Mouse (Mus musculus): ENCODE data around the gene Zfp704.
A peak's percentile ranks its signal among the peaks of the same experiment; 100 is the strongest.

The Zfp704 gene

DNA sequence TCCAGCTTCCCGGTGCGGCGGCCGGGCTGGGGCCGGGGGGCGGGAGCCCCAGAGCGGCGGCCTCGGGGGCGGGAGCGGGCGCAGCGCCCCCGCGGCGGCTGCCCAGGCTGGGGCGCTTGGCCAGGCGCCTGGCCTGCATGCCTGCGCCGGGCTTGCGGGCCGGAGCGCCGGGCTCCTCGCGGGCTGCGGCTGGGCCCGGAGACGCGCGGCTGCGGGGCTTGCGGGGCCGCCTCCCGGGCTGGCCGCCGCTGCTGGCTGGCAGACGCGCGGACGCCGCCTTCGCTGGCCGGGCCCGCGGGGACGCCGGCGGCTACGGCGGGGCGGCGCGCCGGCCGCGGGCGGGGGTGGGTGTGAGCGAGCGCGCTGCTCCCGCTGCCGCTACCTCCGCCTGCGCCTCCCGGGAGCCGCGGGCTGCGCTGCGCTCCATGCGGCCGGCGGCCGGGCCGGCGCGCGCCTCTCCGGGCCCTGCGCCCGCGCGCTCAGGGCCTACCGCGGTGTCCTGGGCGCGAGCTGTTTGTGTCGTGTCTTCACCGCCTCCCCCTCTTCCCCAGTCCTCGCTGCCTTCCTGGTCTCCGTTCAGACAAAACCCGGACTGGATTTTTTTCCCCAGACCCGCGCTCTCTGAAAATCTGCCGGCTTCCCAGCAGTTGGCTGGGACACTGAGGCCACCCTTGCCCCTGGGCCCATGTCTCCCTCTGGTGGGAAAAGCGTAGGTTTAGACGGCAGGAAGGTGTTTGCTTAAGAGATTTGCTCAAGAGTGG, at the start of gene Zfp704:
Zfp704 (minus strand) TSS at position 505 of the 761 bp plus-strand sequence.
- DNase-seq (ENCODE audit: low spot score): peak; percentile 76

DNA sequence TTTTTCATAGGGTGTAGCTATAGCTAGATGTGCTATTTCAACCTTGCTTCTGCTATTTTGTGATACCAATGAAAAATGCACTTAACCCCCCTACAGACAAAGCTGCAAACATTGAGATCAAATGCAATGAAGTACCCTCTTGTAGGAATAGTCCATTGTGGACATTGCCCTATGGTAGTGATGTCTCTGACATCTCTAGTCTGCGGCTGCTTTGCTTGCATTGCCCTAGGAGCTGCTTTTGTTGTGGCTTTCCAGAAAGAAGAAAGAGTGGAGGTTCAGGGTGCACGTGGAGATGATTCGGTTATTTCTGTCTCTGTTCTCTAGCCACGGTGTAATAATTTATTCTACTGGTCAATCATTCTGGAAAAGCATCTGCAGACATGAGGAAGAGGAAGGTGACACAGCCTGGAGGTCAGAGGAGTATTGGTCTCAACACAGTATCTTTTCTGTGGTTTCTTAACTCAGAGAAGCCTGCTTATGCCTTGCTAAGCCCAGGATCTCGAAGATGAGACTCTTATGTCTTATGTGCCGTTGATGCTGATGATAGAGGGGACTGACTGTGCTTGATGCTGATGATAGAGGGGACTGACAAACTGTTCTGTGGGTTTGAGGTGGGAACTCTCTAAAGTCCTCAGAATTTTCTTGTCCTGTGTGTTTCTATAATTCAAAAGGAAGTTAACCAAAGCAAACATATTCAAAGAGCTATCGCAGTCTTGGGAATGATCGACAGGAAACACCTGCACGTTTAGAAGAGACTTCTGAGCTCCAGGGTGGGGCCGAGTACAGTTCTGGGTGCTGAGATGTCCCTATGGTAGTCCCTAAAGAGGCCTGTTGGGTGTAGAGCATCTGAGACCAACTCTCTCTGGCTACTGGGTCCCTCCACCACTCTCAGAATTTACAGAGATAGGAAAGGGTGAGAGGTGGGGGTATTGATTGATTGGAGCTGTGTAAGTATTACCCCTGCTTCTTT, 23.4 kb upstream of the Zfp704 start:
- DNase-seq (ENCODE audit: low spot score): no peak

- no peak for DNase-seq (ENCODE audit: low spot score)
These were observed 20.1 kb upstream of the Zfp704 start for GRCm38 (mm10) chr3:9629951-9630350.

GRCm38 (mm10) chr3:9628041-9628440, 18.2 kb upstream of the Zfp704 start:
- no peak for DNase-seq (ENCODE audit: low spot score)

- DNase-seq (ENCODE audit: low spot score): no peak
These were observed 16.3 kb upstream of the Zfp704 start for GRCm38 (mm10) chr3:9626149-9626548.

GRCm38 (mm10) chr3:9620611-9621010, 10.7 kb upstream of the Zfp704 start:
- no peak for DNase-seq (ENCODE audit: low spot score)

GRCm38 (mm10) chr3:9619562-9620275, 9.8 kb upstream of the Zfp704 start:
- DNase-seq (ENCODE audit: low spot score): no peak

DNA sequence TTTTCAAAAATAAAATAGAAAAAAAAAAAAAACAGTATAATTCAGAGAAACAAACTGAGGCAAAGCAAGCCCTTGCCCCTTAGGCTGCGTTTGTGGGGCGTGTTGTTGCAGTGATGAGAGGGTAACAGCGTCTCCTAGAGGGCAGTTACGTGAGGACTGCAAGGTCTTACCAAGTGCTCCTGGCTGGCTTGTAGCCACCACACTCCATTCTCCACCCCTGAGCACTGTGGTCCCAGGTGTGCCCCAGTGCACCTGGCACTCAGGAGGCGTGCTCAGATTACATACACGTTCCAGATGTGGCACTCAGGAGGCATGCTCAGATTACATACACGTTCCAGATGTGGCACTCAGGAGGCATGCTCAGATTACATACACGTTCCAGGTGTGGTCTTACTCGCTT, 7.2 kb upstream of the Zfp704 start:
- DNase-seq (ENCODE audit: low spot score): no peak

DNA sequence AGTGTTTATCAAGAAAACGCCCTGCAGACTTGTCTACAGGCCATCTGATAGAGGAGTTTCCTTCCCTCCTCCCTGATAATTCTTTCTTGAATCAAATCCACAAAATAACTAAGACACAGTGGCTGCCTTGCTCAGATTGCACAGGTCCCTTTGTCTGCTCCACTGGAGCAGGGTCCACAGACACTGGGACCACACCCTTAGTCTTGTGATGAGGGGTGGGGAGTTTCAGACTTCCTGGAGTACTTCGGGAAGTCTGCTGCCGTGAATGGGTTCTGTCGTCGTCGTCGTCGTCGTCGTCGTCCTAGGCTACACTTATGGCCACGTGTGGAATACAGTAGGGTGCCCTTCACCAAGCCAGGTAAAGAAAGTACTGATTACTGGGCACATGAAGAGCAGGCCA, 4.8 kb upstream of the Zfp704 start:
- no peak for DNase-seq (ENCODE audit: low spot score)

DNA sequence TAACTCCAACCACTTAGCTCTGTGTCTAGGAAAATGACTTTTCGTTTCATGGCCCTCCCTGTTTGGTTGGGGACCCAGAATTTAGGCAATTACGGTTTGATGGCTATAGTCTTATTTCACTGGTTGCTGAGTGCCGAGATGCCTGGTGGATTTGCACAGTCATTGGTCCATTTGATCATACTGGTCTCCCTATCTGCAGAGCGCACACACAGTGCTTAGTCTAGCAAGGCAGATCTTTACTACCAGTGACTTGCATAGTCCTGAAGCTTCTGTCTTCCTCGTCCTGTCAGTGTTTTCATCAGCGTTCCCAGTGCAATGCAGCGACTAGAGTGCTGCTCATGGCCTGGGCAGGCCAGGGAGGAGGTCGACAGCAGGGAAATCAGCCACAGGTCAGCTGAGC, 4.1 kb upstream of the Zfp704 start:
- DNase-seq (ENCODE audit: low spot score): no peak

DNA sequence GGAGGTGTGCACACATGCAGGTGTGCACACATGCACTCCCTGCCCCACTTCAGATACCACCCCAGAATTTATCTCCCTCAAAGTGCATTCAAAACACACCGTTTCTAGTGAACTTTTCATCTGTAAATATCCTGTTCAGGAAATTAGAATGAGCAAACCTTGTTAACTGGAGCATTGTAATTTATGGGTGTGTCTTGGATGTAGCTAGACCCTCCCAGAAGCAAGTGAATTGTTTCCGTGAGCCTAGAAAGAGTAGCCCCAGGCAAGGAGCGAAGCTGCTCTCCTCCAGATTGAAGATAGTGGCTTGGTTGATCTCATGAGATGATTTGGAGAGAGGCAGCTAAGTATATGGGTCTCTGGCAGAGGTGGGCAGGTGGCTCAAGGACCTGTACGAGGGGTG, 1.3 kb upstream of the Zfp704 start:
- DNase-seq (ENCODE audit: low spot score): no peak

DNA sequence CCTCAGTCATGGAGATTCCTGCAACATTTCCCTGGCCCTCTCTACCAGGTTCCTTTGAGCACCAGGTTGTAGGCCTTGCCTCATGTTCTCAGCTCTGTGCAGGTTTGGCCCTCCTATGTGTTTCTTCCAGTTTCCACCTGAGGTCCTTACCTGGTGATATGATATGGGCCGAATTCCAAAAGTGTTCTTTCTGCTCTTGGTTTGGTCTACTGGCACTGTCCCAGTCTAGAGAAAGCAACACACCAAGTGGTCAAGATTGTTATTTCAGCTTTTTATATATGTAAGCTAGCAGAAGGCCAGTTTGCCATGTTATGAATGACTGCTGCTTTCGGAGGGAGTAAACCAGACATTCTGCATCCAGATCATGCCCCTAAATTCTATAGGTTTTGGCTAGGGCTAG, 541 bp upstream of the Zfp704 start:
- DNase-seq (ENCODE audit: low spot score): no peak

- no peak for DNase-seq (ENCODE audit: low spot score)
These were observed 842 bp downstream of the Zfp704 start for GRCm38 (mm10) chr3:9608906-9609580.

GRCm38 (mm10) chr3:9608441-9608905, 1.4 kb downstream of the Zfp704 start:
- DNase-seq (ENCODE audit: low spot score): no peak

DNA sequence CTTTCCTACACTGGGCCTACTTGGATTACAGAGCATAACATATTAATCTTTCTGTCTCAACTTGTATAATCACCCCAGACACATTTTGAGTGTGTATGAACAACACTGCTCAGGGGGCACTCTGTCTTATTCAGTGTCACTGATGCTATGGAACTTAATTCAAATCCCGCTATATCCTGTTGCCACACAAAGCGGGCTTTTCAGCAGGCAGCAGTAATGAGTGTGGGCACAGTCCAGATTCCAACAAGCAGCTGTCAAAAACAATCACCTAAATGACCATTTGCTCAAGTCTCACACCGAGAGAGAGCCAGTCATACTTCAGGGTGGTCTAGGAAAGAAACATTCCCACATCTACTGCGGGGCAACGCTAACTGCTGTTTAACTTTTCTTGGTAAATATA, 2.2 kb downstream of the Zfp704 start:
- no peak for DNase-seq (ENCODE audit: low spot score)

DNA sequence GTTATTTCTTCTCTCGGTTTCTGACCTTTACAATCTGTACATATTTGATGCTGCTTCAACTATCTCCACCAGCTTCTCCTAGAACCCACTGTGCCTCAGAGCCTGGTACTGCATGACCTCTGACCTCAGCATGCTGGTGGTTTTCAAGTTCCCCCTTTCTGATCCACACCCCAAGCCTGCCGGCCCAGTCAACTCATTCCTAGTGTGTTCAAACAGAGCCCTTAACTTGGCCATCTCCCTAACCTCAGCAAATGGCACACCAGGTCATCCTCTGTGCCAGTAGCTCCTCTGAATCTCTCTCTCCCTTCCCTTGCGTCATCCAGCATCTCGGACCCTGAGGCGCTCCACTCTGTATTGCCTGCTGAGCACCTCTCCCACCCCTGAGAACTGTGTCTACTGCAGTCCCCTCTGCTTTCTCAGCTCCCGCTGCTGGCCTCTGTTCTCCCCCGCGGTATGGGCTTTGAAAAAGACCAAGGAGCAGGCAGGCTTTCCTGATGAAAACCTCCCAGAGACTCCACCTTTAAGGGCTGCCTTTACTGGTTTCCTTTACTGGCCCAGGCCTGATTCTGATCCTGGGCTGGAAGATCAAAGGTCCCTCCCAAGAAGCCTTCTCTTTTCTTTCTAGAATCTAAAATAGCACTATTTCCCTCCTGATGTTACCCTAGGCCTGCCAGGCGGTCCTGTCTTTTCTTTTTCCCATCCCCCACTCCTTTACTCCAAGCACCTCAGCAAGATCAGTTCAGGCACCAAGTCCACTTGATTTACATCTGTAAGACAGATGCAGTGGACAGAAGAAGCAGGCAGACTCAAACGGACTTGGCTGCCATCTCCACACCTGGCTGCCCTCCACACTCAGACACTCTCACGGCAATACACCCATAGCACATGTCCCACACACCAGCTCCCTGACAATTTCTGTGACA, 3.8 kb downstream of the Zfp704 start:
- DNase-seq (ENCODE audit: low spot score): no peak

DNA sequence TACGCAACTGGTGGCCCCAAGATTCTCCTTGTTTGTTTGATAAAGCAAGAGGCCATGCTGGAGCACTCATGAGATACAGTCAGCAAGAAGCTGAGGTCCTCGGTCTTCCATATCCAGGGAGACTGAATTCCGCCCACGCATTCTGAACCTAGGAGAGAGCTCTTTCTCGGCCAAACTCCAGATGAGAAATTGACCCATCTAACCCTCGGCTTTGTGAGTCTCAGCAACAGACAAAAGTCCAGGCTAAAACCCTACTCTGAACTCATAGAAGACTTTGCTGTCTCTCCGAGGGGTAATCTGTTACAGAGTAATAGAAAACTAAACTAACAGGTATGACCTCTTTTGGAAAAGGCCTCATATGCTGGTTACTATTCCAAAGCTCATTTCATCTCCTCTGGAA, 4.9 kb downstream of the Zfp704 start:
- no peak for DNase-seq (ENCODE audit: low spot score)

- no peak for DNase-seq (ENCODE audit: low spot score)
These were observed 6.0 kb downstream of the Zfp704 start for GRCm38 (mm10) chr3:9603866-9604265.

- DNase-seq (ENCODE audit: low spot score): no peak
These were observed 9.3 kb downstream of the Zfp704 start for GRCm38 (mm10) chr3:9600577-9600976.

DNA sequence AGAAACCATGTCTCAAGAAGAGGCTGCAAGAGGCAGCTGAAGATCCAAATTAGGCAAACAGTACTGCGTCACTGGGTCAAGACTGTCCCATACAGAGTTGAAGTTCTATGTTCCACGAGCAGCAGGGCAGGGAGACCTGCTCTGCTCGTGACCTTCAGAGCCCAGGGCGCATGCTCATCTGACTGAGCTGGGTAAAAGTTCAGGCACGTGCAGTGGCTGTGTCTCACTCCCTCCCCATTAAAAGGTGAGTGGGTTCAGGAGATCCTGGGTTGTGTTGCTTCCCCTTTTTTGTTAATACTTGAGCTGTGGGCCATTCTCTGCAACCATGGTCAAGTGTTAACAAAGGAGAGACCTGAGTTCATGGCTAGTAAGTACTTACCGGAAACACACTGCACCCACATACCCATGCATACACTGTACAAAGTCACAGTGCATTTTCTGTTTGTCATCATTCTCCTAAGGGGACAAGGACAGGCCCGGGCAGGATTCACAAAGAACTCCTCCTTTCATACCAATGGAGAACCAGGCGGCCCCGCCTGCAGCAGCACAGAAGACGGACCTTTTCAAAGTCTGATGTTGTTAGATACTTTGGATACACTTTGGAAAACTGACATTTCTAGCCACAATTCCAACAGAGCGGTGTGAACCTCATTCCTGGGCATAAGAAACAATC, 10.0 kb downstream of the Zfp704 start:
- DNase-seq (ENCODE audit: low spot score): no peak

Data from left cerebral cortex, adult 11 months (tissue).